Mouse (Mus musculus) fibroblast of lung, adult 2 months (primary cell): ENCODE measurements around the gene Pdik1l.

Source experiments
- DNase-seq: peaks from one replicate; pipeline ENCODE4 v3.0.0-alpha.2; 2011; ENCODE audit warnings: low read depth

The Pdik1l gene

DNA sequence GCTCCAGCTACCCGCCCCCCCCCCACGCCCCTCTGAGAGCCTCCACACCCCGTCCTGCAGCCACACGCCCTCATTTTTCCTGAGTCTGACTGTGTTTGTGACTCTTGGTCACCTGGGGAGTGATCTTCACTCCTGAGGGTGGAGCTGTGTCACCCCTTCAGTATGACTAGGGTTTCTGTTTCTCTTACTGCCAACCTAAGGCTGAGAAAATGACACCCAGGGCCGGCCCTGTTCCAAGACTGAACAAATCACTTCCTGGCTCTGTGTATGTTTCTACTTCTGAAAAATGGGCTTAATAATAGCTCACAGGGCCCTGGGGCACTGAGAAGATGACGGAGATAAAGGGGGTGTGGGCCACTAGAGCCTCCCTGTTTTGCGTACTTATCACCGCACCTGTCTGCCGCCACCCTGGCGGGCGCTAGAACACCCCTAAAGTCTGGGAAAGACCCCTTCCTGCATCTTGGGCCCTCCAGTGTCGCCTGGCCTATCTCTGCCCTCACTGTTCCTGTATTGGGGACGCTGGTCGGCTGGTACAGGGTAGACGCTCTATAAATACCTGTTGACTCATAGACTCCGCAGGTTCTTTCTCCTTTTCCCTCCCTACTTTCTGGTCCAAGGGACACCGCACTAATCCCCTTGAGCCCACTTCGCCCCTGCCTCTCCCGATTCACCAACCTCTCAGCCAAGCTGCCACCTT, 50.0 kb downstream of the Pdik1l start:
- DNase-seq, result no peak

DNA sequence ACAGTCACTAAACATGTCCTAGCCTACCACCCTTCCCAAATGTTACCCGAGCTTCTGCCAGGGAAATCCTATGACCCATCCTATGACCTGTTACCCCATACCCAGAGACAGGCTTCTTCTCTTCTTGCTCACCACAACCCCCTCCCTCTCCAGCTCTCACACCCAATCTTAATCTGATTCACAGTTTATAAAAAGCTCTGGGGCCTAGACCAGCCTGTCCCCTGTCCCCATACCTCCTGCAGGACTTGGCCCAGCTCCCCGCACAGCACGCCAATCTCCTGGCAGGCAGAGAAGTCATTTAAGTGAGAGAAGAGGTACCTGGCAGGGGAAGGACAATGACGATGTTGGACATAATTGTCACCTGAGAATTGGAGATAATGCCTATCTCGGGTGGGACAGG, 52.8 kb downstream of the Pdik1l start:
- DNase-seq, result no peak

GRCm38 (mm10) chr4:134230431-134230830, 57.3 kb downstream of the Pdik1l start:
- no peak for DNase-seq

GRCm38 (mm10) chr4:134227194-134227593, 60.5 kb downstream of the Pdik1l start, which contains the start of gene Catsper4:
TSS of gene Catsper4 (minus strand) at chr4:134227383.
- DNase-seq, result no peak
